Mouse (Mus musculus): ENCODE measurements around the gene Dnal4.
"Not testable (repeated sequence)": the region's sequence is repeated elsewhere in the genome, so short reads cannot be mapped to it uniquely, and the experiment has no call there.

Dnal4 gene

GRCm38 (mm10) chr15:79777749-79778148, at the start of gene Dnal4:
Gene Dnal4, minus strand, starts transcription at chr15:79777849.
- DNase-seq (ENCODE audit: low read depth, low spot score) = no peak

GRCm38 (mm10) chr15:79827061-79827777, 49.6 kb upstream of the Dnal4 start:
- DNase-seq (ENCODE audit: low read depth, low spot score) = no peak

- no peak for DNase-seq (ENCODE audit: low read depth, low spot score)
Observed at GRCm38 (mm10) chr15:79826221-79826935, 48.7 kb upstream of the Dnal4 start.

GRCm38 (mm10) chr15:79825146-79825825, 47.6 kb upstream of the Dnal4 start:
- no peak for DNase-seq (ENCODE audit: low read depth, low spot score)

- DNase-seq (ENCODE audit: low read depth, low spot score) = no peak
Observed at GRCm38 (mm10) chr15:79823588-79824280, 46.1 kb upstream of the Dnal4 start.

GRCm38 (mm10) chr15:79822265-79823199, 44.9 kb upstream of the Dnal4 start:
- no peak for DNase-seq (ENCODE audit: low read depth, low spot score)

- no peak for DNase-seq (ENCODE audit: low read depth, low spot score)
Observed at GRCm38 (mm10) chr15:79818325-79818724, 40.7 kb upstream of the Dnal4 start.

GRCm38 (mm10) chr15:79813666-79814258, 36.1 kb upstream of the Dnal4 start:
- DNase-seq (ENCODE audit: low read depth, low spot score) = no peak

GRCm38 (mm10) chr15:79812840-79813239, 35.2 kb upstream of the Dnal4 start:
- not testable (repeated sequence) for DNase-seq (ENCODE audit: low read depth, low spot score)

GRCm38 (mm10) chr15:79810997-79811396, 33.3 kb upstream of the Dnal4 start:
- DNase-seq (ENCODE audit: low read depth, low spot score) = no peak

- DNase-seq (ENCODE audit: low read depth, low spot score) = no peak
Observed at GRCm38 (mm10) chr15:79810061-79810460, 32.4 kb upstream of the Dnal4 start.

- DNase-seq (ENCODE audit: low read depth, low spot score) = no peak
Observed at GRCm38 (mm10) chr15:79808658-79809057, 31.0 kb upstream of the Dnal4 start.

GRCm38 (mm10) chr15:79808114-79808513, 30.5 kb upstream of the Dnal4 start:
- no peak for DNase-seq (ENCODE audit: low read depth, low spot score)

GRCm38 (mm10) chr15:79807050-79807449, 29.4 kb upstream of the Dnal4 start:
- no peak for DNase-seq (ENCODE audit: low read depth, low spot score)

- no peak for DNase-seq (ENCODE audit: low read depth, low spot score)
Observed at GRCm38 (mm10) chr15:79805246-79805645, 27.6 kb upstream of the Dnal4 start.

GRCm38 (mm10) chr15:79804352-79805071, 26.9 kb upstream of the Dnal4 start, which contains the start of gene Nptxr:
Gene Nptxr, minus strand, starts transcription at chr15:79804766.
- DNase-seq (ENCODE audit: low read depth, low spot score) = no peak

- DNase-seq (ENCODE audit: low read depth, low spot score) = no peak
Observed at GRCm38 (mm10) chr15:79803533-79804351, 26.1 kb upstream of the Dnal4 start.

- no peak for DNase-seq (ENCODE audit: low read depth, low spot score)
Observed at GRCm38 (mm10) chr15:79802304-79802703, 24.7 kb upstream of the Dnal4 start.

- no peak for DNase-seq (ENCODE audit: low read depth, low spot score)
Observed at GRCm38 (mm10) chr15:79801646-79802045, 24.0 kb upstream of the Dnal4 start.

Data from embryo, embryonic 11.5 days (tissue).